Mouse (Mus musculus) midbrain, embryonic 14.5 days (tissue): ENCODE results near the gene Prps1l3. TPM values are rescaled to one million over a fixed set of nuclear protein-coding genes. Genes with fewer than 3 reads are reported as not detected.
A peak's percentile ranks its signal among the peaks of the same experiment; 100 is the strongest.

Source experiments
- ATAC-seq: fragments of 200-750 bp; cut with Nextera tagmentation; 2 replicates; pipeline ENCODE4 v1.8.0; 2017; ENCODE audit warnings: moderate number of reproducible peaks, moderate library complexity; ENCODE audit not compliant: low FRiP score, low TSS enrichment
- DNase-seq: peaks from one replicate; pipeline ENCODE4 v3.0.0-alpha.2; 2015
- H3K27ac ChIP-seq: fragments of 300-500 bp; sonication (generic); replicated peaks from 2 replicates; pipeline ENCODE4 v1.5.1; 2014; ENCODE audit warnings: mild to moderate bottlenecking, low read depth, low read length, moderate library complexity
- H3K27me3 ChIP-seq: fragments of 300-500 bp; sonication (generic); 2 replicates; pipeline ENCODE4 v1.6.1; 2014; ENCODE audit warnings: low read length, control low read depth, mixed read lengths; ENCODE audit not compliant: control insufficient read depth, insufficient read depth
- H3K36me3 ChIP-seq: fragments of 300-500 bp; sonication (generic); 2 replicates; pipeline ENCODE4 v1.6.1; 2014; ENCODE audit warnings: low read length, control low read depth; ENCODE audit not compliant: control insufficient read depth, insufficient read depth
- H3K4me1 ChIP-seq: fragments of 300-500 bp; sonication (generic); 2 replicates; pipeline ENCODE4 v1.6.1; 2014; ENCODE audit warnings: mild to moderate bottlenecking, antibody characterized with exemption, low read length, control low read depth; ENCODE audit not compliant: control insufficient read depth, insufficient read depth
- H3K4me2 ChIP-seq: fragments of 300-500 bp; sonication (generic); 2 replicates; pipeline ENCODE4 v1.6.1; 2014; ENCODE audit warnings: mild to moderate bottlenecking, low read length, moderate library complexity
- H3K4me3 ChIP-seq: fragments of 300-500 bp; sonication (generic); replicated peaks from 2 replicates; pipeline ENCODE4 v1.5.1; 2014; ENCODE audit warnings: low read depth, low read length
- H3K9ac ChIP-seq: fragments of 300-500 bp; sonication (generic); replicated peaks from 2 replicates; pipeline ENCODE4 v1.6.1; 2014; ENCODE audit warnings: mild to moderate bottlenecking, low read length, moderate library complexity
- H3K9me3 ChIP-seq: fragments of 300-500 bp; sonication (generic); 2 replicates; pipeline ENCODE4 v1.6.1; 2016; ENCODE audit warnings: low read length, control low read depth, mixed read lengths; ENCODE audit not compliant: control insufficient read depth
- WGBS: fragments of 180-500 bp; shearing (Covaris S2); extraction: QIAGEN DNeasy Blood & Tissue Kit; methylation state at CpG from one replicate; pipeline ENCODE4 v1.1.7; 2014; 5-methylcytosine and 5-hydroxymethylcytosine counted together
- polyA plus RNA-seq: library from polyadenylated mRNA; unstranded; fragments of >200 nt; fragmentation: Nextera tagmentation; extraction: Ambion mirVana; gene quantifications from 2 replicates; pipeline ENCODE4 v1.2.1, GENCODE M21; 2014

The Prps1l3 gene
- polyA plus RNA-seq, 1 experiment from 2014 or later, result 38.5 TPM

DNA sequence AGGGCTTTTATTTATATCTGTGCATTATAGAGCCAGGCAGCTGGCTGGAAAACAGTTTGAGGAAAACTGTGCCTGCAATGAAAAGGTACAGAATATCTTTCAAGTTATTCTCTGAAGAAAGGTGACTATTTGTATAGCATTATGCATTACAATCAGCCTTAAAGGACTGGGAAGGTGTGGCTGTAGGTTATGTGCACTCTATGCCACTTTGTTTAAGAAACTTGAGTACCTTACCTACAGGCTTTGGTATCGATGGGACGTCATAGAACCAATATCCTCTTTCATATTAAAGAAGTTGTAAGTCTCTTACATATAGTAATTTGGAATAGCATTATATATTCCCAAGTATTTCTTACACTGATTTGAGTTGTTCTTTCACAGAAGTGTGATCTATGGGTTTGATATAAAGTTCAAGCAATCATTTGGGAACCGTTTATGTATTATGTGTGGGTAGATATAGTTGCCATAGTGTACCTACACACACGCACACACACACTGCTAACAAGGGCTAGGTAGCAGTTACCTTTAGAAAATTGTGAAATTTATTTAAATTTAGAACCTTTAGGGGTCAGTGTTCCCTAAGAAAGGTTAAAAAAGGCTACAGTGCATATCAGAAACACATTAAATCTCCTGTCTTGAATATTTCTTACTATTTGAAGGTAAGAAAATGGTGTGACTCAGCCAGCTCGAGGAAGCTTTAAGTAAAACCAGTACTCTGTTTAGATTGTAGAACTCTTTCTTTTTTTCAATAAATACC is 55.3 kb downstream of the Prps1l3 start:
- no peaks in the 10 kb centered on the region for H3K27me3 ChIP-seq
- H3K9me3 ChIP-seq, result no peaks in the 10 kb centered on the region
- no peaks in the 10 kb centered on the region for H3K36me3 ChIP-seq
- H3K4me3 ChIP-seq, result no peak overlapping the region
- no peak overlapping the region for H3K4me2 ChIP-seq
- no peaks in the 10 kb centered on the region for H3K4me1 ChIP-seq
- WGBS, result 86% methylated on average over 5 of the region's 5 CpGs
- no peak overlapping the region for H3K9ac ChIP-seq
- DNase-seq (peak; percentile 9), ATAC-seq (no peak)
- H3K27ac ChIP-seq, result no peak overlapping the region

Other genes with a start within 250 kb of the Prps1l3 start
- gene Slc25a21, start 32.9 kb upstream of the Prps1l3 start, polyA plus RNA-seq, result not detected in 2 replicates
- gene Mipol1, start within 50 bp of the Prps1l3 start, polyA plus RNA-seq, result 3.5 and 5.0 TPM in 2 replicates